ENCODE assay signal across 8 mouse cellular contexts in genomic region chr6:120836389-120837151, GRCm38 (mm10). TPM values are rescaled to one million over a fixed set of nuclear protein-coding genes. Genes with fewer than 3 reads are reported as not detected.
A peak's percentile ranks its signal among the peaks of the same experiment; 100 is the strongest.
DNase-seq lines count a peak whose midpoint lies in the region; ATAC-seq and TF ChIP-seq lines count a peak whose summit lies in the region.

No protein-coding gene starts in this region.

- ATAC-seq in hindbrain, embryonic 15.5 days (ENCODE audit: low FRiP score, low read depth): peak; percentile 82
- peak; percentile 60 for ATAC-seq in lung, postnatal 0 days
- ATAC-seq in stomach, embryonic 16.5 days (ENCODE audit: insufficient read depth, low FRiP score): peak; percentile 63

- peaks cover 13% of the 10 kb centered on the region for H3K4me1 ChIP-seq in hindbrain, embryonic 15.5 days (replicated peaks)
- peaks cover 2% of the 10 kb centered on the region; the same call in 1 of the 2 replicates for H3K4me1 ChIP-seq in lung, postnatal 0 days (ENCODE audit: insufficient read depth, low read depth, low read length)
- H3K4me1 ChIP-seq in stomach, embryonic 16.5 days (ENCODE audit: control insufficient read depth, insufficient read depth, low read length): peaks cover 7% of the 10 kb centered on the region; the same call in 1 of the 2 replicates

- no peak for TF ChIP-seq EP300 in lung, postnatal 0 days (IDR thresholded peaks at IDR 0.05)

- H3K9me3 ChIP-seq in hindbrain, embryonic 15.5 days: no peaks in the 10 kb centered on the region
- no peaks in the 10 kb centered on the region for H3K9me3 ChIP-seq in lung, postnatal 0 days (ENCODE audit: low read length)
- no peaks in the 10 kb centered on the region for H3K9me3 ChIP-seq in stomach, embryonic 16.5 days (replicated peaks; ENCODE audit: control insufficient read depth, low read length)

- H3K4me3 ChIP-seq in hindbrain, embryonic 15.5 days: peak overlapping the region; percentile 90
- H3K4me3 ChIP-seq in lung, postnatal 0 days (ENCODE audit: low read depth, low read length): peak overlapping the region; percentile 84
- peak overlapping the region; percentile 95 for H3K4me3 ChIP-seq in stomach, embryonic 16.5 days (replicated peaks; ENCODE audit: low read length)

- 0 out of 2 replicates have a peak, but pooled peaks cover 4% of the 10 kb centered on the region for H3K36me3 ChIP-seq in hindbrain, embryonic 15.5 days
- no peaks in the 10 kb centered on the region for H3K36me3 ChIP-seq in lung, postnatal 0 days (ENCODE audit: insufficient read depth, low read length)
- no peaks in the 10 kb centered on the region for H3K36me3 ChIP-seq in stomach, embryonic 16.5 days (ENCODE audit: control insufficient read depth, insufficient read depth, low read length)

- H3K9ac ChIP-seq in hindbrain, embryonic 15.5 days: peak overlapping the region; percentile 92
- H3K9ac ChIP-seq in lung, postnatal 0 days (replicated peaks; ENCODE audit: low read depth): peak overlapping the region; percentile 96
- peak overlapping the region; percentile 99 for H3K9ac ChIP-seq in stomach, embryonic 16.5 days (ENCODE audit: low read length)

- 5% methylated on average over 34 of the region's 37 CpGs for WGBS in hindbrain, embryonic 15.5 days
- 2% methylated on average over 37 of the region's 37 CpGs for WGBS in lung, postnatal 0 days
- 2% methylated on average over 37 of the region's 37 CpGs for WGBS in stomach, embryonic 16.5 days

- DNase-seq in embryo, embryonic 11 days: peak; percentile 71
- DNase-seq in embryo, embryonic 10.5 days (ENCODE audit: low spot score): no peak
- peak; percentile 43 to 51 for DNase-seq in urinary bladder, postnatal 36 days (ENCODE audit: low spot score in 2 of 2)
- DNase-seq in urinary bladder, adult 2 months (ENCODE audit: low spot score): no peak
- peak; percentile 62 for DNase-seq in lung, postnatal 0 days (ENCODE audit: low spot score)
- no peak for DNase-seq in right cerebral cortex, postnatal 25 days

- peak overlapping the region; percentile 97 for H3K27ac ChIP-seq in hindbrain, embryonic 15.5 days (replicated peaks)
- peak overlapping the region; percentile 96 for H3K27ac ChIP-seq in lung, postnatal 0 days (ENCODE audit: low read length)
- H3K27ac ChIP-seq in stomach, embryonic 16.5 days (ENCODE audit: low read length): peak overlapping the region; percentile 97

- peak overlapping the region; percentile 73 for H3K4me2 ChIP-seq in hindbrain, embryonic 15.5 days
- H3K4me2 ChIP-seq in lung, postnatal 0 days (replicated peaks; ENCODE audit: low read depth, low read length): peak overlapping the region; percentile 74
- peak overlapping the region; percentile 77 for H3K4me2 ChIP-seq in stomach, embryonic 16.5 days (ENCODE audit: low read depth, low read length)

- TF ChIP-seq CTCF in lung, postnatal 0 days (IDR thresholded peaks at IDR 0.05): no peak

- H3K27me3 ChIP-seq in hindbrain, embryonic 15.5 days: no peaks in the 10 kb centered on the region
- H3K27me3 ChIP-seq in lung, postnatal 0 days (replicated peaks; ENCODE audit: insufficient read depth, low read length): no peaks in the 10 kb centered on the region
- no peaks in the 10 kb centered on the region for H3K27me3 ChIP-seq in stomach, embryonic 16.5 days (ENCODE audit: control insufficient read depth, insufficient read depth, low read length)

RNA-seq across cellular contexts. Expression of gene Bcl2l13, which starts 0.6 kb away (rescaled TPM):
- 14.0 and 18.9 TPM in 2 replicates for polyA plus RNA-seq in urinary bladder, adult 2 months (2012; rRNA removed)
- polyA plus RNA-seq in hindbrain, embryonic 15.5 days (2015; fragmentation: Nextera tagmentation; extraction: Ambion mirVana): 28.0 and 29.8 TPM in 2 replicates
- 12.3 and 14.0 TPM in 2 replicates for polyA plus RNA-seq in lung, postnatal 0 days (2015; fragmentation: Nextera tagmentation; extraction: Ambion mirVana)
- 27.9 and 29.6 TPM in 2 replicates for polyA plus RNA-seq in stomach, embryonic 16.5 days (2015; fragmentation: Nextera tagmentation; extraction: Ambion mirVana)

RNA-seq across cellular contexts. Expression of gene Atp6v1e1, which starts 14.0 kb away (rescaled TPM):
- 152 and 157 TPM in 2 replicates for polyA plus RNA-seq in urinary bladder, adult 2 months (2012; rRNA removed)
- polyA plus RNA-seq in hindbrain, embryonic 15.5 days (2015; fragmentation: Nextera tagmentation; extraction: Ambion mirVana): 280 and 286 TPM in 2 replicates
- 177 and 187 TPM in 2 replicates for polyA plus RNA-seq in lung, postnatal 0 days (2015; fragmentation: Nextera tagmentation; extraction: Ambion mirVana)
- 163 and 173 TPM in 2 replicates for polyA plus RNA-seq in stomach, embryonic 16.5 days (2015; fragmentation: Nextera tagmentation; extraction: Ambion mirVana)

Comparison
In these comparisons a context has a peak if more than half of its experiments do, and no peak if none do; other contexts are left out.
1. DNase-seq: peak in embryo, embryonic 11 days (single experiment), urinary bladder, postnatal 36 days (2 of 2) and lung, postnatal 0 days (single experiment); none in embryo, embryonic 10.5 days (single experiment), urinary bladder, adult 2 months (single experiment) and right cerebral cortex, postnatal 25 days (single experiment).
2. Peak in every context shown above with its lines, with median percentiles within 50 percentile points of each other: ATAC-seq, H3K27ac ChIP-seq, H3K4me2 ChIP-seq, H3K4me3 ChIP-seq and H3K9ac ChIP-seq.